Mouse (Mus musculus): Measurements from ENCODE around the gene Ice2.

The Ice2 gene

DNA sequence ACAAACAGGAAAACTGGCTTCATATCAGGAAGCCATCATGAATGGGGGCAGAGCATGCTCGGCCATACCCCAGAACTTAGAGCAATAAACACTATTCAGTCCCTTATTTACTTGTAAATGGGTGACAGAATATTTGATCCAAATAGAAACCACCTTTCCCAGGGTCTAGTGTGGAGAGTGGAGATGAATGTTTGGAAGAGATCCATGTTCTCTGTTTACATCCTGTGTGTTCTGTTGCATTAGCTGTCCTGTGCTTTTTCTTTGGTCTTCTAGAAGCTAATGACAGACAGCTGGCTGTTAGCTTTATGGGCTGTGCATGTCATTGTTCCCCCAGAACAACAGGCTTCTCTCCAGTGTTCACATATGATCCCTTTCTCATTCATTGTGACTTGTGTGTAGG, 12.8 kb upstream of the Ice2 start:
- ChIA-PET POLR2A (no interaction called here), CTCF (interaction anchor here in 2 of 4 experiments (0.6 to 1.1 kb wide), 3 partner anchors 18 to 95 kb away, joined by 3 to 4 read pairs (median 3); no protein-coding TSS in a partner anchor)

DNA sequence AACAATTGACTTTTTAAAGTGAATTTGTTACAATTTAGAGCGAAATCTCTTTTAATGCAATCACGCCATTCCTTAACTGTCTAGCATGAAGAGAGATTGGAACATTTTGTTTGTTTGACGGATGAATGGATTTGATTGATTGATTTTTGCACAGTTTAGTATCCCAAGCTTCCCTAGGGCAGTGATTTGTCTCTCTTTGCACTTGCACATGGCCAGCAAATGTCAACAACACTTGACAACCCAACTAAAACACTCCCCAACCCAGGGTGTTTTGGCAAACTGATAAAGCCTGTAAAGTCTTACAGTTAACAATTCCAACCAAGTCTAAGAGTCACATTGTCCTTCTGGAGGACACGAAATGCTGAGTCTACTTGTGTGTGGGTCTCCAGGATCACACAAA, 10.4 kb upstream of the Ice2 start:
- CTCF ChIA-PET: no interaction called here
- POLR2A ChIA-PET: no interaction called here

DNA sequence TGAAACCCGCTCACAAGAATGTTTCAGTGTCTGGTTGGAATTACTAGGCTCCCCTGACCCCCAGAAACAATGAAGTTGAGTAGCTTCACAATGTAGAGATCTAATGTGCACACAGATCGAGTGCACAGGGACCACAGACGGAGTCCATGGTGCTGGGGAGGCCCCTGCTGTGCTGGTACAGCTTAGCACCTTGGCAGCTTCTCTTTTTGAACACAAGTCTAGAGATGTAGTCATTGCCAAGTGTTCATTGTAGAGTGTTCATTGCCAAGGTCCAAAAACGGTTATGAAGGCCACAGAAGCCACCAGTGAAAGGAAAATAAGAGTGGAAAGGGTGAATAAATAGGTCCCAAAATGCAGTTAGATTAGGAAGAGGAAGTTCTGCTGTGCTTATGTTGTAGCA, 7.1 kb upstream of the Ice2 start:
- ChIA-PET CTCF (interaction anchor here in 2 of 4 experiments (1.3 to 1.6 kb wide), 2 partner anchors 14 to 90 kb away, joined by 3 read pairs; no protein-coding TSS in a partner anchor), POLR2A (interaction anchor here in 2 of 4 experiments (0.6 to 1.4 kb wide), 3 partner anchors 8 to 14 kb away, joined by 3 to 4 read pairs (median 3); no protein-coding TSS in a partner anchor)

DNA sequence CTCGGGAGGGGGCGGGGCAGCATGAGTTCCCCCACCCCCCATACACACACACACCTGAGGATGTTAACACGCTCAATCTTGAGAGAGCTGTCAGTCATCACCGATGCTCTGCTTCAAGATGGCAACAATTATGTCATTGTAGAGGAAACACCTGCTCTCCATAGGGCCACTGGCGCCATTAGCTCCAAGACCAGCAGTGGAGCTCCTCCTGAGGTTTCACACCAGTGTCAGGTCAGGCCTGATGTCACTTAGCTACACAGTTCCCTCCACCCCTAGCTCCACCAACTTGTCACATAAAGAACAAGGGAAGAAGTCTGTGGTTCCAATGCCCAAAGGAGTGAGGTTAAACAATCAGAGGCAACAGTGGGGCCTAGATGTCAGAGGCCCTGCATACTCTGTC, 3.5 kb upstream of the Ice2 start:
- POLR2A ChIA-PET: no interaction called here
- CTCF ChIA-PET: no interaction called here

DNA sequence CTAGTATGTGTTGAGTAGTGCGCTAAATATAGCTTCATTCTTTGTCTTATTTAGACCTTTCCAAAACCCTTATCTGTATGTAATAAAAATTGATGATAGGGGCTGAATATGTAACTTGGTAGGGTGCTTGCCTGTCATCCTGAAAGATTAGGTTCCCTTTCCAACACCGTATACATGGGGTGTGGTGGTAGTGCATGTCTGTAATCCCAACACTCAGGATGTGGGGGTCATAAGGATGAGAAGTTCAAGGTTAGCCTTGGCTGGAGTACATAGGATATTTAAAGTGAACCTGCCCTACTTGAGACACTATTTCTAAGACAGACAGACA, 310 bp upstream of the Ice2 start:
- ChIA-PET CTCF (no interaction called here), POLR2A (interaction anchor here in 1 of 4 experiments (1.0 kb wide), 1 partner anchor 21 kb away, joined by 3 read pairs; no protein-coding TSS in a partner anchor)

DNA sequence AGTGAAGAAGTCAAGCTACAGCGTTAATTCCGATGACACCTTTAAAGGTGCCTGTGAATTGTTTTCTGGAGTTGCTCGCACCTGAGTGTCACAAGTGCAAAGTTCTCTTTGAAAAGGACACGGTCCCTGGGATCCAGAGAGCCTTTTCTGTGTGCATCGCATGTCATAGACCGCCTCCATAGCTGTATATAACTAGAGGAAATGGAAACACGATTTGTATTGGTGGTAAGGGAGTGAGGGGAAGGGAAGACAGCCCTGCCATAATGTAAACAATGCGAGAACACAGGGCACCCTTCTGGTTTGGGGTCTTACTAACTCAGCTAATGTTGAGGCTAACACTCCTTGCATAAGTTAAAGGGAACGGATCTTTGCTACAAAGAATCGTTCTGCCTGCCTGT, 746 bp downstream of the Ice2 start:
- CTCF ChIA-PET: interaction anchor here in 3 of 4 experiments (0.6 to 1.4 kb wide), 5 partner anchors 10 to 82 kb away, joined by 3 to 6 read pairs (median 4); no protein-coding TSS in a partner anchor
- POLR2A ChIA-PET: interaction anchor here in 2 of 4 experiments (0.7 to 1.5 kb wide), 8 partner anchors 9 to 82 kb away, joined by 3 to 4 read pairs (median 3); partner anchors contain the start of gene Anxa2 (in 1 of the 2)

DNA sequence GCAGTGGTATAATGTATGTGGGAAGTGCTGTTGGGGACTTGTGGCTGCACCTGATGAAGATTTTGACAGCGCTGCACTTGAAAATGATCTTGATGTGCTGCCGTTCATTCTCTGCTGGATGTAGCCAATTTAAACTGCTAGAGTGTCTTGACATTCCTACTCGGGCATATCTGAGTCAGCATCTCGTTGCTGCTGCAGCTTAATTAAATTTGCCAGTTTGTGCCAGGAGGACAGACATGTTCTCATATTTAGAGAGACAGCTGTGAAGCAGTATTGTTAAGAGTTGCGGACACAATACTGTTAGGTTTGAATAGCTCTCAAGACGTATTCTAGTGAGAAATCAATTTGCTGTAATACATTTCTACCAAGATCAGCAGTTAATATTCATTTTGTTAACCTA, 7.0 kb downstream of the Ice2 start:
- POLR2A ChIA-PET: no interaction called here

DNA sequence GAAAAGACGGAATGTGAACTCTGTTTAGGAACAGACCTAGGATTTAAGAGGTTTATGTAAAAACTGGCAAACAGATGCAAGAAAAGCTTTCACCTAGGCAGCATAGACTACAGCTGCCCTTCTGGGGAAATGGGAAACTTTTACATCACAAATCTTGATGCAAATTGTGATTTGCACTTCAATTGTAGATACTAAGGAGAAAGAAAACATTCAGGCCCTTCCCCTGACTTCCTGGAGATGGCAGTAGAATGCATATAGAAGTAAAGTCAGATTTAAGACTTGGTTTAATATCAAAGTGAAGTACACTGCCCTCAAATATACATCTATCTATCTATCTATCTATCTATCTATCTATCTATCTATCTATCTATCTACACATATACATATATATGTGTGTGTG, 21.8 kb downstream of the Ice2 start:
- POLR2A ChIA-PET: interaction anchor here in 2 of 4 experiments (0.7 to 1.0 kb wide), 2 partner anchors 10 to 11 kb away, joined by 3 read pairs; no protein-coding TSS in a partner anchor
- CTCF ChIA-PET: interaction anchor here in 3 of 4 experiments (0.9 to 2.0 kb wide), 11 partner anchors 21 to 61 kb away, joined by 3 to 15 read pairs (median 4); partner anchors contain the start of gene Anxa2 (in 1 of the 3)

More for the DNA sequence above, 7.0 kb downstream of the Ice2 start:
- CTCF ChIA-PET: no interaction called here

DNA sequence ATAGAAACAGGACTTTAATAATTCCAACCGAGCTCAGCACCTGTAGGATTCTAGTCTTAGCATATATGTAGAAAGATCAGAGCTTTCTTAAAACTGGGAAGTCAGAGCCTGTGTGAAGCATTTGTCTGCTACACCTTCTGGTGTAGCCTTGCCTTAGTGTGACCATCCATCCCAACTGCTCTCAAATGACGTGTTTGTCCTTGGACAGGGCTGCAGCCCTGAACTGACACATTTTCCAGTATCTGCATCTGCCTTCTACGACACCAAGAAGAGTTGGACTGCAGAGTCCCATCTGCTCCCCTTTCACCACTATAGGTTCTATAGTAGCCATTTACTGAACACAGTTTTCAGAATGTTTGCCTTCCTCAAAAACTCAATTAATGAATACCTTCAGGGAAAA, 32.8 kb downstream of the Ice2 start:
- ChIA-PET POLR2A (no interaction called here), CTCF (interaction anchor here in 1 of 4 experiments (1.1 kb wide), 1 partner anchor 58 kb away, joined by 3 read pairs; no protein-coding TSS in a partner anchor)

DNA sequence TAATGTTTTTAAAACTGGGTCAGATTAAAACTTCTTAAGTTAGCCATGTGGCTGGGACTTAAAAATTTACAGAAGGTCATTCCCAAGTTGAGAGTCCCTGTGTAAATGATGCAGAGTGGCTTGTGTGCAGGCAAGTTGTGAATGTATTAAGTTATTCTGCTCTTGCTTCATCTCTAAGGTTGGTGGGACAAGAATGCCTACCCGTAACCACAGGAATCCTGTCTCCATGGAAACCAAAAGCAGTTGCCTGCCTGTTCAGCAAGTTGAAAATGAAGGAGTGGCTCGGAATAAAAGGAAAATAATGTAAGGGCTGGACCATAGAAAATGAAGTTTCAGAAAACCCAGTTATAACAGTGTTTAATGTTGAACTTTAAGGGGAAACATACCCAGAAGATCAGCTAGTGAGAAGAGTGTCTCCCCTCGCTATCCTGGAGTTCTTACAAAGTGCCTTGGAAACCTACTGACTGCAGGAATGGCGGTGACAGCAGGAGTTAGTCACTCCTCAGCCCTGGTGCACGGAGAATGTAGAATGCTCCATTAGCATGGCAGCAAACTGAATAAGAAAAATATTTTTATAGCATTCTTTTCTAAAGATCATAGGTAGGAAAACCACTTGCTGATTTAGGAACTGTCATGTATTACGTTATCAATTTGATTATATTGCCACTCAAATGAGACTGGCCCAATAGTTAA, 34.3 kb downstream of the Ice2 start:
- POLR2A ChIA-PET: no interaction called here
- CTCF ChIA-PET: no interaction called here

DNA sequence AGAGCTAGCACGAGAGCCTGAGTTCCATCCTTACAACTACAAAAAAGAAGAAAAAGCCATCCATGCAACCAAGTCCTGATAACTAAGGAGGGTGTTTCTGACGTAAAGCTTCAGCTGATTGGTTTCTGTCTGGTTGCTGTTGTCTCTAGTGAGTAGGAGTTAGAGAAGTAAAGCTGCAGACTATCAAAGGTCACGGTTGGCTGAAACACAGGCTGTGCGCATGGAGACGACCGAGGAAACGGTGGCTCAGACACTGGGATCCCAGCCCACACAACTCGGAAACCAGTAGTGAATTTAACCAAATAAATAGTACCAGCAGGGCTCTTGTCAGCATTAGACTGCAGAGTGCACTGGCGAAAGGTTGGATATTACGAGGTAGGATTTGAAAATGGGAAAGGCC, 37.5 kb downstream of the Ice2 start:
- CTCF ChIA-PET: no interaction called here
- POLR2A ChIA-PET: interaction anchor here in 1 of 4 experiments (0.8 to 1.0 kb wide), 2 partner anchors 17 to 18 kb away, joined by 3 read pairs; partner anchors contain the start of gene Anxa2

DNA sequence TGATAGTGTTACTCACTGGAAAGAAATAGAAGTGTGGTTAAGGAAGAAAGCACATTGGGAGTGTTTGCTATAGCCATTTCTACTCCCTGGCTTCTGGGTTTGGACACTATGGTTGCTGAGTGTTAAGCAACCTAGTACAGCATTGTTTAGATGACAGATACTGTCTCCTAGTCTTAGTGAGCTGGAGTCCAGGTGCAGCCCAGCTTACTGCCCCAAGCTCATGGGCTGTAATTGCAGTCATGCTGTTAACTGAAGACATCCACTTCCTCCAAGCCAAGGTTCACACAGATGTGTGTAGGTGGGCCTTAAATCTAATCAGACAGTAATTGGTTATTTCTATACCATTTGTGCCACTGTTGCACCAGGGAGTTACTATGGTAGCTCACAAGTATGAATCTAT, 38.0 kb downstream of the Ice2 start:
- ChIA-PET POLR2A (interaction anchor here in 1 of 4 experiments (0.8 to 1.0 kb wide), 2 partner anchors 17 to 18 kb away, joined by 3 read pairs; partner anchors contain the start of gene Anxa2), CTCF (no interaction called here)

DNA sequence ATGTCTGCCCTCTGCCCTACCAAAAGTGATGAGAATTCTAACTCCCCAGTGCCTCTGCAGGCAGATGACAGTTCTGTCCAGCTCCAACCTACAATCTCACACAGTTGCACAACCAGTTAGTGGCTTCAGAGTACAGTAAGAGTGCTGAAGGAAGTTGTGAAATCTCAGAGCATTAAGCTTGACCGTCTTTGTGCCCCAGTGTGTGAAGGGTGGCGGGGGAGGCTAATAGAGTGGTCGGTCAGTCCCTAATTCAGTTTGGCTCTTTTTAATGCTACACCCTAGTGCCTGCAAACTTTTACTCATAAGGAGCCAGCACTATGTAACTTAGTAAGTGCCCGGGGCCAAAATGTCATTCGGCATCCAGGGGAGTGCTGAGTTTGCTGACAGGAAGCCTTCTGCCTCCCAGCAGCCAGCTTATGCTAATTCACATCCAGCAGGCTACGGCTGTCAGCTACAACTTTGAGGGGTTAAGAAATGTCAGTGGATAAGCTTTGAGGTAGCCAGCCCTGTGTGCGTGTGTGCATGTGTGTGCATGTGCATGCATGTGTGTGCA, 42.2 kb downstream of the Ice2 start:
- CTCF ChIA-PET: interaction anchor here in 2 of 4 experiments (1.0 to 1.7 kb wide), 4 partner anchors 21 to 63 kb away, joined by 3 to 5 read pairs (median 5); no protein-coding TSS in a partner anchor
- POLR2A ChIA-PET: interaction anchor here in 3 of 4 experiments (0.6 to 2.1 kb wide), 5 partner anchors 9 to 476 kb away, joined by 3 to 6 read pairs (median 3); no protein-coding TSS in a partner anchor

DNA sequence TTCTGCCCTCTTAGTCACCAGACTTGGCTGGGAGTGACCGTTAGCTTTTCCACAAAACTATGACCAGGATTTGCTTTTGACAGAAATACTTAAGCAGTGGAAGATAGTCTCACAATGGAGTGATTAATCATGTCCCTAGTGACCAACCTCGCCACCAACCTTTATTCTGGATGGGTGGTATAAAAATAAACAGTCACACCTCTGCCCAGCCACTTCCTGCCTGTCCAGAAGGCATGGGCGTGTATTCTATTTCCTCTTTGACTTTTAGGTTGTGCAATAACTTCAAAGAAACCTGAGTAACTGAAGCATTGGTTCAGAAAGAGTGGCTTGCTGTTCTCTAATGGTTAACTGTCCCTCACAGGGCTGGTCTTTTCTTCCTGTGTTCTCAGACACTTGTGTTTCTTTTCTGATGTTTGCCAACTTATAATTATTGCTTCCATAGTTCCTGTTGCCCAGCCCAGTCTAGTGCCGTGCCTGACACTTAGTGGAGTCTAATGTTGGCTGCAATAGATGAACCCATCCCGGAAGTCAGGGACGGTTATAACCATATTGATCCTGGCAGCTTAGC, 44.8 kb downstream of the Ice2 start:
- ChIA-PET POLR2A (interaction anchor here in 1 of 4 experiments (1.5 kb wide), 2 partner anchors 10 to 11 kb away, joined by 4 to 7 read pairs; partner anchors contain the start of gene Anxa2), CTCF (interaction anchor here in 2 of 4 experiments (0.6 kb wide), 2 partner anchors 20 to 280 kb away, joined by 3 to 5 read pairs; no protein-coding TSS in a partner anchor)

DNA sequence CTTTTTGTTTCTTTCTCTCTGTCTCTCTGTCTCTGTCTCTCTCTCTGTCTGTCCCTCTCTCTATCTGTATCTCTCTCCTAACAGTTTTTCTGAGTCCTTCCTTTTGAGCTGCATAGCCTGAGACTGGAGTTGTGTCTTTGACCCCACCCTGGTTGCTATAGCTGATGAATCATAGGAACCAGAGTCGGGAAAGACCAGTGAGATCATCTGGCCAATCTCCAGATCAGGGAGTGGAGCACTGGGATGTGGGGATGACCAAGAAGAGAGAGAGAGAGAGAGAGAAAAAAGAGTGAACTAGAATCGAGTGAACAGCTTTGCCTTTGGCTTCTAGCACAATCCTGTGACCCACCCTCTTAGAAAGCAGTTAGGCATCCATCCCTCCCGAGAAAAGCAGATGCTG, 45.5 kb downstream of the Ice2 start:
- ChIA-PET POLR2A (interaction anchor here in 1 of 4 experiments (1.5 kb wide), 1 partner anchor 10 kb away, joined by 4 read pairs; the partner anchor contains the start of gene Anxa2), CTCF (interaction anchor here in 1 of 4 experiments (1.1 kb wide), 1 partner anchor 37 kb away, joined by 4 read pairs; no protein-coding TSS in a partner anchor)

DNA sequence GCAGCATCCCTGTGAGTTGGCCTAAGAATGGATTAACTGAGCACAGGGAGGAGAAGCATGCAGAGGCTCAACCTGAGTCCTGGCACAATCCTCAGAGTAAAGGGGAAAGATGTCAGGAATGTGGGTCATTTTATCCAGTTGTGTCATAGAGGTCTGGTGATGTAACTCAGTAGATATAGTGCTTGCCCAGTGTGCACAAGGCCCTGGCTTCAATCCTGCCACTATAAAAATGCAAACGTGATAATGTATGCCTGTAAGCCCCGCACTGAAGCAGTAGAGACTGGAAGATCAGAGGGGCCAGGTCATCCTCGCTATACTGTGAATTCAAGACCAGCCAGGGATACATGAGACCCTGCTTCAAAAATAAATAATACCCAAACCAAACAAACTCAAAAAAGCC, 51.1 kb downstream of the Ice2 start:
- ChIA-PET CTCF (no interaction called here), POLR2A (interaction anchor here in 1 of 4 experiments (1.6 kb wide), 1 partner anchor 8 kb away, joined by 6 read pairs; no protein-coding TSS in a partner anchor)

DNA sequence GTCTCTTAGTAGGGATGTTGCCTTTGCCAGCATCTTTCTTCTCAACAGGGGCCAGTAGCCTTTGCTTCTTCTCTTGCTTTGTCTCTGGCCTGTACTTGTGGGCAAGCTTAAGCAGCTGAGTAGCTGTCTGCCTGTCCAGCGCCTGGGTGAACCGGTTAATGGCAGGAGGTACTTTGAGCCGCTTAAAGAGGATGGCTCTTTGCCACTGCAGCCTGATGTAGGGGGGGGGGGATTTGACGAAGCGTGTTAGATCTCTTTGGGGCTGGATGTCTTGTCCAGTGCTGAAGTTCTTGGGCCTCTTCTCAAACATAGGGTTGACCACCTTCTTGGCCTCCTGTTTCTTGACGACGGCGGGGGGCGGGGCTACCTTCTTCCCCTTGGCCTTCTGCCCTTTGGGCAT, 52.9 kb downstream of the Ice2 start:
- CTCF ChIA-PET: interaction anchor here in 2 of 4 experiments (0.6 to 1.3 kb wide), 2 partner anchors 36 to 83 kb away, joined by 3 to 8 read pairs; no protein-coding TSS in a partner anchor
- POLR2A ChIA-PET: interaction anchor here in 1 of 4 experiments (1.3 kb wide), 1 partner anchor 14 kb away, joined by 3 read pairs; no protein-coding TSS in a partner anchor

DNA sequence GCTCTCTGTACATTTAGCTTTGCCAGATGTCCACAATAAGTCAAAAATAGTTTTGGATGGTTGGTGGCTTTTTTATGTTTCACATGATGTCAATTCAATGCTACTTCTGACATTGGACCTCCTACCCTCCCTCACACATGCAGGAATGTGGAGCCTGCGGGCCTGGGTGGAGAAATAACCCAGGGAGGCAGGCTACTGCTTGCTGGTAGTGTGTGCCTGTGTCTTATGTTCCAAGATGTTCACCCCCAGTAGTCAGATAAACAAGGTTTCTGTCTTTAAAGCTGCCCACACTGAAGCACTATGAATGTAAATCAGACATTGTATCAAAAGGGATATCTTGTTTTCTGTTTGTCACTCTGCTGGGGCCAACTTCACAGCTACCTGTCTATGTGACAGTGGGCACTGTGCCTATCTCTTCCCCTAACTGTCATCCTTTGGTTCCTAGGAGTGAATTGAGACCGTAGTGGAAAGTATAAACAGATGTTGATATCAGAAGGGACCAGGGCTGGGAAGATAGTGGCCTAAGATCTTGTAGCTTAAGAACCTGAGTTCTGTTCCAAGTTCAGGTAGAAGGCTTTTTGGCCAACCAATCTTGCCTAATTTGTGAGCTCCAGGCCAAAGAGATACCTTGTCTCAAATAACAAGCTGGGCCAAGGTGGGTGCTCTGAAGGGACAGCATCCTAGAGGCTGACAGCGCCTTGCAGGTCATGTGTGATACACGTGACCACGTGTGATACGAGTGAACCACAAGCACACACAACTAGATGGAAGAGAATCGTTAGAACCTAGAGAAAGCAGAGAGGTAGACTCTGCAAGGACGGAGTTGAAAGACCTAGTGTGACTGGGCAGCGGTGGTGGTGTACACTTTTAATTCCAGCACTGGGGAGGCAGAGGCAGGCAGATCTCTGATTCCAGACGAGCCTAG, 54.4 kb downstream of the Ice2 start:
- CTCF ChIA-PET: interaction anchor here (0.6 to 1.3 kb wide), 6 partner anchors 8 to 84 kb away, joined by 3 to 6 read pairs (median 4); no protein-coding TSS in a partner anchor
- POLR2A ChIA-PET: interaction anchor here in 2 of 4 experiments (1.1 to 2.5 kb wide), 6 partner anchors 11 to 163 kb away, joined by 3 to 7 read pairs (median 4); no protein-coding TSS in a partner anchor
